Mouse (Mus musculus): ENCODE measurements at regions not wholly inside any gene's neighbourhood (a gene's known extent, or its start where the extent isn't known, plus 50 kb on each side); places are given as distances from the start of the nearest gene placed in this dataset.

GRCm38 (mm10) chr16:86881583-86881982, 472.4 kb upstream of the N6amt1 start:
- TF ChIP-seq CTCF (conservative IDR thresholded peaks at IDR 0.05; ENCODE audit: insufficient read depth, insufficient read length, low read depth, low read length), result no peak
- no peak for TF ChIP-seq POLR2A (IDR thresholded peaks at IDR 0.05; ENCODE audit: low read depth, low read length)

Data from kidney, adult 2 months (tissue).